Mouse (Mus musculus): ENCODE results near the gene Pdzrn3.

GRCm38 (mm10) chr6:101327741-101328140, 50.0 kb downstream of the Pdzrn3 start:
- no peak for TF ChIP-seq POLR2A (IDR thresholded peaks at IDR 0.05; ENCODE audit: control insufficient read depth, extremely low read depth, insufficient read depth, low read length, poor library complexity)
- TF ChIP-seq CTCF (IDR thresholded peaks at IDR 0.05; ENCODE audit: borderline replicate concordance, control insufficient read depth, extremely low read depth, insufficient read depth, low read length, poor library complexity), result no peak
